Mouse (Mus musculus) ES-E14 (cell line): ENCODE data around the gene Plg. TPM values are rescaled to one million over a fixed set of nuclear protein-coding genes. Genes with fewer than 3 reads are reported as not detected.
A peak's percentile ranks its signal among the peaks of the same experiment; 100 is the strongest.

Experiments
- DNase-seq: peaks from one replicate; pipeline ENCODE4 v3.0.0-alpha.2; 2013; ENCODE audit warnings: low read depth, low spot score
- H3K27ac ChIP-seq: 2 replicates; pipeline ENCODE4 v1.5.1; 2012; ENCODE audit warnings: low read depth, mild to moderate bottlenecking, low read length, moderate library complexity, mixed read lengths; ENCODE audit not compliant: poor library complexity, insufficient read depth, severe bottlenecking
- H3K36me3 ChIP-seq: 2 replicates; pipeline ENCODE4 v1.6.1; 2012; ENCODE audit warnings: mild to moderate bottlenecking, low read length, moderate library complexity, mixed read lengths; ENCODE audit not compliant: control insufficient read depth, poor library complexity, insufficient read depth, severe bottlenecking
- H3K4me1 ChIP-seq, 2 experiments: fragments of 150-350 bp in 1 of 2; sonication (generic) in 1 of 2; 2 replicates each; pipeline ENCODE4 v1.6.1; 2012; ENCODE audit warnings: low read length in 2 of 2, mild to moderate bottlenecking in 1 of 2, mixed read lengths in 1 of 2; ENCODE audit not compliant: control insufficient read depth in 2 of 2, insufficient read depth in 2 of 2, poor library complexity in 1 of 2
- H3K4me3 ChIP-seq, 2 experiments: fragments of 150-350 bp in 1 of 2; sonication (generic) in 1 of 2; 2 replicates each; pipeline ENCODE4 v1.5.1; 2012; ENCODE audit warnings: low read length in 2 of 2, low read depth in 1 of 2, mild to moderate bottlenecking in 1 of 2, mixed read lengths in 1 of 2; ENCODE audit not compliant: insufficient read depth in 1 of 2, poor library complexity in 1 of 2, severe bottlenecking in 1 of 2
- H3K9ac ChIP-seq: 2 replicates; pipeline ENCODE4 v1.6.1; 2012; ENCODE audit warnings: low read depth, mild to moderate bottlenecking, low read length, mixed read lengths; ENCODE audit not compliant: poor library complexity, insufficient read depth, severe bottlenecking
- H3K9me3 ChIP-seq: fragments of 150-350 bp; sonication (generic); 2 replicates; pipeline ENCODE4 v1.6.1; 2012; ENCODE audit warnings: low read depth, mild to moderate bottlenecking, low read length; ENCODE audit not compliant: control insufficient read depth, insufficient read depth
- CHD2 ChIP-seq: IDR thresholded peaks from 2 replicates; pipeline ENCODE4 v1.6.1; 2014; ENCODE audit warnings: mild to moderate bottlenecking, low read depth, low read length, inconsistent platforms
- HCFC1 ChIP-seq: IDR thresholded peaks from 2 replicates; pipeline ENCODE4 v1.6.1; 2012; ENCODE audit warnings: low read length, inconsistent platforms, borderline replicate concordance; ENCODE audit not compliant: insufficient read depth
- MAFK ChIP-seq: IDR thresholded peaks from 2 replicates; pipeline ENCODE4 v1.6.1; 2014; ENCODE audit warnings: mild to moderate bottlenecking, low read depth, low read length, inconsistent platforms; ENCODE audit not compliant: insufficient read depth
- ZC3H11A ChIP-seq: IDR thresholded peaks from 2 replicates; pipeline ENCODE4 v1.6.1; 2012; ENCODE audit warnings: low read depth, mild to moderate bottlenecking, inconsistent platforms, low read length, borderline replicate concordance
- ZNF384 ChIP-seq: IDR thresholded peaks from 2 replicates; pipeline ENCODE4 v1.6.1; 2012; ENCODE audit warnings: low read depth, low read length, inconsistent platforms
- in situ Hi-C, 2 experiments: fragments of 600-800 bp; cut with MboI; formaldehyde crosslinking; loops; one replicate each; pipeline ENCODE4 v1.15.1; 2025; ENCODE audit warnings: low sequenced_read_pairs in 2 of 2, inconsistent platforms in 1 of 2; ENCODE audit not compliant: unreplicated experiment in 2 of 2
- total RNA-seq: library from RNA; depleted of rRNA; stranded (reverse); fragments of 300-350 nt; gene quantifications from 2 replicates; pipeline ENCODE4 v1.2.3, GENCODE M21; 2012

The Plg gene
- total RNA-seq, 1 experiment, result not detected

- no peak overlapping the region for H3K27ac ChIP-seq
- no peak for TF ChIP-seq MAFK
- TF ChIP-seq CHD2, result no peak
- TF ChIP-seq ZNF384, result no peak
- no peak for TF ChIP-seq HCFC1
- TF ChIP-seq ZC3H11A, result no peak
- H3K4me1 ChIP-seq, result no peaks in the 10 kb centered on the region
- no peak overlapping the region for H3K4me3 ChIP-seq
- no peaks in the 10 kb centered on the region for H3K9me3 ChIP-seq
- H3K9ac ChIP-seq, result no peak overlapping the region
- H3K36me3 ChIP-seq, result no peaks in the 10 kb centered on the region
- in situ Hi-C loops, result no loop called here
- DNase-seq, result no peak
Observed at GRCm38 (mm10) chr17:12452862-12453531, 74.6 kb downstream of the Plg start.

GRCm38 (mm10) chr17:12453691-12454090 is 75.3 kb downstream of the Plg start:
- Histone ChIP-seq H3K27ac (no peak overlapping the region), H3K9ac (no peak overlapping the region), H3K4me3 (no peak overlapping the region), H3K9me3 (no peaks in the 10 kb centered on the region), H3K4me1 (no peaks in the 10 kb centered on the region), H3K36me3 (no peaks in the 10 kb centered on the region)
- DNase-seq, result no peak
- in situ Hi-C loops, result no loop called here
- TF ChIP-seq ZC3H11A, result no peak
- TF ChIP-seq HCFC1, result no peak
- TF ChIP-seq ZNF384, result no peak
- no peak for TF ChIP-seq CHD2
- TF ChIP-seq MAFK, result no peak

- Histone ChIP-seq H3K9ac (no peak overlapping the region), H3K36me3 (no peaks in the 10 kb centered on the region), H3K9me3 (no peaks in the 10 kb centered on the region), H3K4me3 (no peak overlapping the region), H3K27ac (no peak overlapping the region), H3K4me1 (no peaks in the 10 kb centered on the region)
- in situ Hi-C loops, result no loop called here
- DNase-seq, result peak; percentile 36
- no peak for TF ChIP-seq ZNF384
- no peak for TF ChIP-seq CHD2
- no peak for TF ChIP-seq MAFK
- peak; percentile 32; the same call in 1 of the 2 replicates for TF ChIP-seq ZC3H11A
Observed at GRCm38 (mm10) chr17:12455143-12455790, 76.9 kb downstream of the Plg start.

- Histone ChIP-seq H3K27ac (no peak overlapping the region), H3K4me1 (no peaks in the 10 kb centered on the region), H3K36me3 (no peaks in the 10 kb centered on the region), H3K9ac (no peak overlapping the region), H3K9me3 (no peaks in the 10 kb centered on the region), H3K4me3 (no peak overlapping the region)
- TF ChIP-seq MAFK (no peak), HCFC1 (no peak), CHD2 (no peak), ZNF384 (no peak), ZC3H11A (no peak)
- in situ Hi-C loops, result no loop called here
- no peak for DNase-seq
Observed at GRCm38 (mm10) chr17:12461168-12461567, 82.8 kb downstream of the Plg start.
